ENCODE assay signal across 16 mouse cellular contexts in genomic region chr3:144553942-144554341, GRCm38 (mm10). TPM values are rescaled to one million over a fixed set of nuclear protein-coding genes. Genes with fewer than 3 reads are reported as not detected.
A peak's percentile ranks its signal among the peaks of the same experiment; 100 is the strongest.
DNase-seq lines count a peak whose midpoint lies in the region; ATAC-seq and TF ChIP-seq lines count a peak whose summit lies in the region.
"Had no signal": no experiment of that assay in that cellular context is flagged by ENCODE, and none has a peak within 500 bp of the region (broad histone marks: within the 10 kb centered on the region; RNA-seq: fewer than 3 reads in every experiment).

No protein-coding gene starts in this region.

- H3K9me3 ChIP-seq in heart, postnatal 0 days (replicated peaks; ENCODE audit: control insufficient read depth, low read length) = no peaks in the 10 kb centered on the region
- H3K9me3 ChIP-seq: embryonic facial prominence, embryonic 13.5 days; heart, embryonic 15.5 days; midbrain, embryonic 12.5 days had no signal

- H3K27me3 ChIP-seq in heart, postnatal 0 days (ENCODE audit: control insufficient read depth, insufficient read depth, low read length) = no peaks in the 10 kb centered on the region
- H3K27me3 ChIP-seq: embryonic facial prominence, embryonic 13.5 days; heart, embryonic 15.5 days; midbrain, embryonic 12.5 days had no signal

- TF ChIP-seq EP300 in heart, postnatal 0 days (IDR thresholded peaks at IDR 0.05; ENCODE audit: low read depth) = no peak

- TF ChIP-seq CTCF in heart, postnatal 0 days (IDR thresholded peaks at IDR 0.05; ENCODE audit: low read depth) = no peak

- ATAC-seq in heart, postnatal 0 days (ENCODE audit: insufficient read depth, low read depth) = no peak
- peak; percentile 42 for ATAC-seq in megakaryocyte progenitor cell, adult 5-6 weeks (replicated peaks; ENCODE audit: poor library complexity)
- ATAC-seq: activated CD4-positive, CD25-positive, alpha-beta regulatory T cell, adult 4 months; hindbrain, postnatal 0 days had no signal

- no peaks in the 10 kb centered on the region for H3K36me3 ChIP-seq in heart, postnatal 0 days (replicated peaks; ENCODE audit: control insufficient read depth, insufficient read depth, low read length)
- H3K36me3 ChIP-seq: embryonic facial prominence, embryonic 13.5 days; heart, embryonic 15.5 days; midbrain, embryonic 12.5 days had no signal

- no peak overlapping the region for H3K9ac ChIP-seq in heart, postnatal 0 days (replicated peaks; ENCODE audit: low read depth, low read length)
- H3K9ac ChIP-seq: embryonic facial prominence, embryonic 13.5 days; heart, embryonic 15.5 days; liver, embryonic 14.5 days; midbrain, embryonic 12.5 days had no signal

- H3K4me2 ChIP-seq in heart, postnatal 0 days (ENCODE audit: low read depth, low read length) = 0 out of 2 replicates have a peak overlapping the region, but pooled peaks have one; percentile 9
- H3K4me2 ChIP-seq: embryonic facial prominence, embryonic 13.5 days; heart, embryonic 15.5 days; midbrain, embryonic 12.5 days had no signal

- H3K27ac ChIP-seq in heart, postnatal 0 days (ENCODE audit: low read depth) = no peak overlapping the region
- H3K27ac ChIP-seq: embryonic facial prominence, embryonic 13.5 days; heart, embryonic 15.5 days; hindbrain, postnatal 0 days; liver, embryonic 14.5 days; midbrain, embryonic 12.5 days had no signal

- H3K4me3 ChIP-seq in heart, postnatal 0 days (ENCODE audit: low read depth, low read length) = no peak overlapping the region
- H3K4me3 ChIP-seq: embryonic facial prominence, embryonic 13.5 days; heart, embryonic 15.5 days; midbrain, embryonic 12.5 days had no signal

- WGBS in heart, postnatal 0 days = 42% methylated on average over 7 of the region's 7 CpGs

- peak; percentile 39 for DNase-seq in adrenal gland, postnatal 14 days
- DNase-seq in adrenal gland, postnatal 25 days = no peak
- no peak for DNase-seq in heart, postnatal 0 days (ENCODE audit: low spot score)
- no peak for DNase-seq in heart, postnatal 14 days
- peak; percentile 43 to 50 for DNase-seq in kidney, postnatal 36 days
- no peak for DNase-seq in kidney, postnatal 10 days
- DNase-seq in frontal cortex, postnatal 25 days (ENCODE audit: low spot score in 2 of 2) = no peak
- DNase-seq: layer of hippocampus, postnatal 36 days; right cerebral cortex, postnatal 4 days had no signal

- peaks cover 27% of the 10 kb centered on the region for H3K4me1 ChIP-seq in heart, postnatal 0 days (ENCODE audit: control insufficient read depth, insufficient read depth)

- intact Hi-C loops in heart, postnatal 14 days (cut with DNase I) = no loop called here

RNA-seq across cellular contexts. Expression of gene Hs2st1, which starts 16.0 kb away (rescaled TPM):
- 16.1 and 18.3 TPM in 2 replicates for total RNA-seq in adrenal gland, postnatal 14 days (2021)
- total RNA-seq in adrenal gland, postnatal 25 days (2021) = 12.9 and 19.5 TPM in 2 replicates
- total RNA-seq in heart, postnatal 0 days (2014; rRNA removed; ENCODE audit: low replicate concordance) = 9.0 and 16.1 TPM in 2 replicates
- 3.3 and 3.5 TPM in 2 replicates for polyA plus RNA-seq in heart, postnatal 0 days (2015; fragmentation: Nextera tagmentation; extraction: Ambion mirVana)
- 10 to 100 TPM; 11.9 to 12.6 TPM for total RNA-seq in heart, postnatal 14 days (2021)
- 14.2 and 15.7 TPM in 2 replicates for total RNA-seq in megakaryocyte progenitor cell, adult 5-6 weeks (2015)
- total RNA-seq in megakaryocyte progenitor cell, adult 5-6 weeks (2017) = 11.8 and 14.7 TPM in 2 replicates

RNA-seq across cellular contexts. Expression of gene Selenof, which starts 16.2 kb away (rescaled TPM):
- total RNA-seq in adrenal gland, postnatal 14 days (2021) = 256 and 261 TPM in 2 replicates
- total RNA-seq in adrenal gland, postnatal 25 days (2021) = 249 and 324 TPM in 2 replicates
- total RNA-seq in heart, postnatal 0 days (2014; rRNA removed; ENCODE audit: low replicate concordance) = 245 and 260 TPM in 2 replicates
- polyA plus RNA-seq in heart, postnatal 0 days (2015; fragmentation: Nextera tagmentation; extraction: Ambion mirVana) = 416 and 439 TPM in 2 replicates
- total RNA-seq in heart, postnatal 14 days (2021) = 100 to 1,000 TPM; 169 to 176 TPM
- total RNA-seq in megakaryocyte progenitor cell, adult 5-6 weeks (2015) = 542 and 574 TPM in 2 replicates
- total RNA-seq in megakaryocyte progenitor cell, adult 5-6 weeks (2017) = 723 and 819 TPM in 2 replicates

Comparison
In these comparisons a context has a peak if more than half of its experiments do, and no peak if none do; other contexts are left out.
1. DNase-seq: peak in adrenal gland, postnatal 14 days (single experiment) and kidney, postnatal 36 days (2 of 2); none in adrenal gland, postnatal 25 days (single experiment), heart, postnatal 0 days (single experiment), heart, postnatal 14 days (0 of 2), kidney, postnatal 10 days (single experiment) and frontal cortex, postnatal 25 days (0 of 2).